Mouse (Mus musculus) lung, embryonic 15.5 days (tissue): ENCODE data around the gene Selenoh. TPM values are rescaled to one million over a fixed set of nuclear protein-coding genes. Genes with fewer than 3 reads are reported as not detected.

Source experiments
- ATAC-seq: fragments of 200-750 bp; cut with Nextera tagmentation; 2 replicates; pipeline ENCODE4 v1.8.0; 2017; ENCODE audit warnings: moderate number of reproducible peaks, borderline replicate concordance; ENCODE audit not compliant: low FRiP score, low TSS enrichment; ENCODE audit errors: extremely low read depth
- H3K27ac ChIP-seq: fragments of 300-500 bp; sonication (generic); 2 replicates; pipeline ENCODE4 v1.5.1; 2015; ENCODE audit warnings: moderate library complexity, mild to moderate bottlenecking, inconsistent platforms
- H3K27me3 ChIP-seq: fragments of 300-500 bp; sonication (generic); 2 replicates; pipeline ENCODE4 v1.6.1; 2015; ENCODE audit warnings: inconsistent platforms
- H3K36me3 ChIP-seq: fragments of 300-500 bp; sonication (generic); 2 replicates; pipeline ENCODE4 v1.6.1; 2015; ENCODE audit warnings: inconsistent platforms
- H3K4me1 ChIP-seq: fragments of 300-500 bp; sonication (generic); 2 replicates; pipeline ENCODE4 v1.6.1; 2015; ENCODE audit warnings: inconsistent platforms
- H3K4me2 ChIP-seq: fragments of 300-500 bp; sonication (generic); 2 replicates; pipeline ENCODE4 v1.6.1; 2015; ENCODE audit warnings: inconsistent platforms, mild to moderate bottlenecking, moderate library complexity
- H3K4me3 ChIP-seq: fragments of 300-500 bp; sonication (generic); 2 replicates; pipeline ENCODE4 v1.5.1; 2015; ENCODE audit warnings: mild to moderate bottlenecking, inconsistent platforms
- H3K9ac ChIP-seq: fragments of 300-500 bp; sonication (generic); 2 replicates; pipeline ENCODE4 v1.6.1; 2015; ENCODE audit warnings: inconsistent platforms
- H3K9me3 ChIP-seq: fragments of 300-500 bp; sonication (generic); 2 replicates; pipeline ENCODE4 v1.6.1; 2016; ENCODE audit warnings: inconsistent platforms
- WGBS: fragments of 180-500 bp; shearing (Covaris S2); methylation state at CpG from one replicate; pipeline ENCODE4 v1.1.7; 2015; 5-methylcytosine and 5-hydroxymethylcytosine counted together
- polyA plus RNA-seq: library from polyadenylated mRNA; unstranded; fragments of >200 nt; fragmentation: Nextera tagmentation; extraction: Ambion mirVana; gene quantifications from 2 replicates; pipeline ENCODE4 v1.2.1, GENCODE M21; 2015

The Selenoh gene
- polyA plus RNA-seq, 1 experiment from 2014 or later = 356 TPM

DNA sequence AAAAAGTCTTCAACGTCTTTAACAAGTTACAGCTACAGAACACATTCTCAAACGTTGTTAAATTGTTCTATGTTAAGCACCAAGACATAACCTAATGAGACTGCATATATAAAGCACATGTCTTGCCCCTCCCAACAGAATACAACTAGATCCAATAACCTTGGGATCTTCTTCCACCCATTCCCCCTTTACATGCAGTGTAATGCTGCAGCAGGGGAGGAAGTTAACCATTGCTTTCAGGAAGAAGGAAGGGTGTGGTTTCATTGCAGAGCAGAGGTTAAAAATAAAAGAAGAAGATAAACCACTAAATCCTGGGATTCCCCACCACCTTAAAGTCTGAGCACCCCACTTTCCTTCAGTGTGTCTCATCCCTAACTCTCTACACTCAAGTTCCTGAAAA, 47.9 kb downstream of the Selenoh start:
- H3K27ac ChIP-seq = peak overlapping the region; percentile 64
- 46% methylated on average over 2 of the region's 2 CpGs for WGBS
- H3K9ac ChIP-seq = no peak overlapping the region
- H3K4me1 ChIP-seq = peaks cover 40% of the 10 kb centered on the region
- no peak for ATAC-seq
- H3K9me3 ChIP-seq = no peaks in the 10 kb centered on the region
- no peaks in the 10 kb centered on the region for H3K27me3 ChIP-seq
- H3K4me3 ChIP-seq = no peak overlapping the region
- peaks cover 30% of the 10 kb centered on the region for H3K36me3 ChIP-seq
- peak overlapping the region; percentile 17 for H3K4me2 ChIP-seq

DNA sequence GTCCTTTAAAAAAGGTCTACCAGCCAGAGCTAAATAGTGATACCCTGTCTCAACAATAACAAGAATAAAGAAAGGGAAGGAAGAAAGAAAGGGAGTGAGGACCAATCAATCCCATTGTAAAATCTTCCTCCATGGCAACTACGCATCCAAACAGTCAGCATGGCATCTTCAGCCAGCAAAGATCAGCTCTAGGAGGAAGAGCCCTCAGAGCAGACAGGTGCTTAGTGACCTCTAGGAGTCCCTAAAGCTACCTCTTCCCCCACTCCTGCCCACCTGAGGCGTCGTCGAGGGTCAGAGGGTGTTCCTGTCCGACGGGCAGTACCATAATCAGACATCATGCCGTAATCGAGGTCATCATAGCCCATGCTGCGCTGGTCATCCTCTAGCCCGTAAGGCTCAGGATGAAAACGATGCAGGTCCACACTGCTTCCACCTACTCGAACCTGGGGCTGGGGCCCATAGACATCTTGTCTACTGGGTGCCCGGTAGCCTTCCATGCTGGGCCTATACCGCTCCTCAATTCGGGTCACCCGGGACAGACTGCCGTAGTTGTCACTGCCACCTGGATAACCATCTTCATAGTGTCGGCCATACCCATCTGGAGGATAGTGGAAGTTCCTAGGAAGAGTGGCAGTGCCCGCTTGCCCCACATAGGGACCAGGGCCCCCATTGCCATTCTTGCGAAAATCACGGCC, 50.8 kb downstream of the Selenoh start:
- no peaks in the 10 kb centered on the region for H3K27me3 ChIP-seq
- peaks cover 58% of the 10 kb centered on the region for H3K36me3 ChIP-seq
- no peak overlapping the region for H3K27ac ChIP-seq
- no peak for ATAC-seq
- H3K9ac ChIP-seq = no peak overlapping the region
- 95% methylated on average over 21 of the region's 21 CpGs for WGBS
- no peaks in the 10 kb centered on the region for H3K9me3 ChIP-seq
- no peak overlapping the region for H3K4me3 ChIP-seq
- H3K4me2 ChIP-seq = no peak overlapping the region
- H3K4me1 ChIP-seq = peaks cover 29% of the 10 kb centered on the region

Other genes starting within 250 kb of the Selenoh start
- 60.6 and 77.1 TPM in 2 replicates for gene Calcrl, start 245.4 kb downstream of the Selenoh start, polyA plus RNA-seq
- gene Tfpi, start 194.0 kb downstream of the Selenoh start, polyA plus RNA-seq = 61.3 and 64.5 TPM in 2 replicates
- 61.5 and 66.0 TPM in 2 replicates for gene Ctnnd1, start 20.0 kb downstream of the Selenoh start, polyA plus RNA-seq
- gene Btbd18, start 11.7 kb downstream of the Selenoh start, polyA plus RNA-seq = 0.13 and 0.22 TPM in 2 replicates
- gene Gm28635, start 7.3 kb upstream of the Selenoh start, polyA plus RNA-seq = not detected in 2 replicates
- 37.1 and 38.0 TPM in 2 replicates for gene Med19, start 7.6 kb upstream of the Selenoh start, polyA plus RNA-seq
- gene Tmx2, start 8.4 kb upstream of the Selenoh start, polyA plus RNA-seq = 118 and 121 TPM in 2 replicates
- 24.5 and 24.9 TPM in 2 replicates for gene Zdhhc5, start 44.4 kb upstream of the Selenoh start, polyA plus RNA-seq
- 27.1 and 29.3 TPM in 2 replicates for gene Clp1, start 56.6 kb upstream of the Selenoh start, polyA plus RNA-seq
- 6.3 and 6.6 TPM in 2 replicates for gene Ypel4, start 63.3 kb upstream of the Selenoh start, polyA plus RNA-seq
- 7.3 and 9.8 TPM in 2 replicates for gene Gm19426, start 72.9 kb upstream of the Selenoh start, polyA plus RNA-seq
- 92.3 and 104 TPM in 2 replicates for gene Serping1, start 104.7 kb upstream of the Selenoh start, polyA plus RNA-seq
- 63.8 and 63.9 TPM in 2 replicates for gene Ube2l6, start 128.1 kb upstream of the Selenoh start, polyA plus RNA-seq
- 0.20 and 0.27 TPM in 2 replicates for gene Smtnl1, start 151.9 kb upstream of the Selenoh start, polyA plus RNA-seq
- 44.3 and 48.0 TPM in 2 replicates for gene Timm10, start 156.2 kb upstream of the Selenoh start, polyA plus RNA-seq
- gene Slc43a1, start 168.1 kb upstream of the Selenoh start, polyA plus RNA-seq = 15.1 and 15.9 TPM in 2 replicates
- gene Rtn4rl2, start 215.9 kb upstream of the Selenoh start, polyA plus RNA-seq = 0.70 and 0.79 TPM in 2 replicates